Mouse (Mus musculus) liver (tissue): ENCODE data around the gene Prss12.

Experiments
- DNase-seq: peaks from one replicate; pipeline ENCODE4 v3.0.0-alpha.2; 2020; ENCODE audit warnings: mixed read lengths

Prss12 gene

DNA sequence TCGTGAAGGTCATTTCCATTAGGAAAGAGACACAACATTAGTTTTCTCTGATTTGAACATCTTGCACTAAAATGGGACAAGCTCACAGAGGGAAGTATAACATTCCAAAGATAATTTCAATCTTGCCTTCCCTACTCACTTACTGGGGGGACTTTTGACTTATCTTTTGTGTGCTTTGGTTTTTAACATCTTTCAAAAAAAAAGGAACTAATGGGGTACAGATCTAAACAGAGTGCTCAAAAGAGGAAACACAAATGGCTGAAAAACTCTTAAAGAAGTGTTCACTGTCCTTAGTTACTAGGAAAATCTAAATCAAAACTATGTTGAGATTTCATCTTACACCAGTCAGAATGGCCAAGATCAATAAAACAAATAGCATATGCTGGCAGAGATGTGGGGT lies 90.6 kb downstream of the Prss12 start:
- DNase-seq, result no peak

DNA sequence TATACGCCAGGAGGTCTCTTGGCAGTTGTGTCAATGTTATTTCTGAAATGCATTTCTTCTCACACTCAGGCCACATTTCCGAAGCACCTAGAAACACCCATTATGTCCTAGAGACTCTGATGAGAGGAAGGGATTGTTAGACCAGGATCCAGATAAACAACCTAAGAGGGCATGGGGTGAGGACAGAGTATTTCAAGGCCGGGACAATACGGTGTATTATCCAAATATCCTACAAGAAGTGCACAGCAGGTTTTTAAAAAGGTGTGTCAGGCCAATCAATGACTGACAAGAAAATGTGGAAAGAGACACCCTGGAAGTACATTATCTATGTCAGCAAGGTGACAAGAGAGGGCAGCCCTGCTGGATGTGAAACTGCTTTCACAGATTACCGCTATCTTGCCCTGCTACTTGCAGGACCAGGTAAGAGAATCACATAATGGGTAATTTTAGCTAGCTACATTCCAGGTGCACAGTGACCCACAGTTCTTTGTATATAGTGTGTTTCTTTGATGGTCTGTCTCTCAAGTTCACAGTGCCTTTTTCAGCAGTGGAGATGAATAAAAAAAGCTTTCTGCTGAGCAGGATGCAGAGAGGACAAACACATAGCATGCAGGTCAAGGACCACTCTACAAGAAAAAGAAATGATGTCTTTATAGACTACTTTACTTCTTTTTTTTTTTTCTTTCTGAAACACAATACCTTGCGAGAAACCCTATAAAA lies 97.0 kb downstream of the Prss12 start:
- no peak for DNase-seq

DNA sequence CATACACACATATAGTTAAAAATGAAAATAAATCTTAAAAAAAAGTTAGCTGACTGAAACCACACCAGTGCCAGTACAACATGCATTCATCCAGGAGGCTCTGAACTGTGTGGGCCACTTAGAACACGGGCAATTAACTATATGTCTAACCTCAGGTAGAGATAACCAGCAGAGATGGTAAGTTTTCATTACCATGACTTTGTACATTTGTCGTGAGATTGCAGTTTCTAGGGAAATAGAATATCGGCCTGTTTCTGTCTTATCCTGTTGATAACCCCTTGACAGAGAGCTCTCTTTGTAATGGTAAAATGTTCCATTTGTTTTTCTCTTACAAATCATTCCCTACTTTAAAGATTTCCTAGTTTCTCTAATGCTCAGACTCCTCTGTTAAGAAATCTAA lies 103.8 kb downstream of the Prss12 start:
- no peak for DNase-seq

DNA sequence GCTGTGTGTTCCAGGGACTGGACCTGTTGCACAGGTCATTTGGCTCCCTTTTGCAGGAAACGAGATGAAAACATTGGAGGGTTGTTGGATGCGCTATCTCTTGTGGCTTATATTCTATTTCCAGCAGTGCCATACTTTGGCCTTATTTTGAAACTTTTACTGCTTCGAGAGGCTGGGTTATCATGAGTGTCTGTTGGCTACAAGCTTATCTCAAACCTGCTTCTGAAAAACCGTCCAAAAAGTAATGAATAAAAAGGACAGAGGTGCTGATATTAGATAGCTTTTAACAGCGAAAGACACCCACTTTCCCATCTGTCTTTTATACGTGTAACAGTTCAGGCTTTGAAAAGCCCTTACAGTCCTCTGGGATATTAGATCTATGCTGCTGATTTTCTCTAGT lies 107.2 kb downstream of the Prss12 start:
- no peak for DNase-seq

DNA sequence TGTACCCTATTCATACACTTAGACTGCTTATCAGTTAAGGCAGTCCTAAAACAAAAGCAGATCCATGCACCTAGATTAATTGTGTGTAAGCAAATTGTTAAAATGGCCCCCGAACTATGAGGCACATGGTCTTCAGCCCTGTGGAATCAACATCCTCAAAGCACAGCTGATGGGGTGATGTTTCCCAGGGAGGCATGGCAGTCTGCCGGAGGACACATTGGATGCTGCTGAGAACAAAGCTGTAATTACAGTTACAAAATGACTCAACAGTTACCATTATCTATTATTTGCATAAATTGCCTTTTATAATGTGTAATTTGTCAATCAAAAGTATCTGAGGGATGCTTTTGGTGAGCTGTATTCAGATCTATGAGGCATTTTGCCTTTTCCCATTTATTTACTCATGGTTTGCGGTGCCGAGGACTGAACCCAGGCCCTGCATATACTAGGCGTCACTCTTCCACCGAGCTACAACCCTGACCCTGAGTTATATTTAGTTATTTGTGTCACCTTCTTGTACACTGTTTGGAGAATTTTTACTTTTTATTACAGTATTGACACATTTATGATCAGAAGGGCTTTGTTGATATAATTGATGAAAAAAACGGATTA lies 108.6 kb downstream of the Prss12 start:
- DNase-seq, result no peak
